Mouse (Mus musculus): Measurements from ENCODE around the gene Prnp. TPM values are rescaled to one million over a fixed set of nuclear protein-coding genes. Genes with fewer than 3 reads are reported as not detected.
A peak's percentile ranks its signal among the peaks of the same experiment; 100 is the strongest.

The Prnp gene
- 2.1 and 2.2 TPM in 2 replicates for total RNA-seq (2017)

- peak; percentile 90 for ATAC-seq (ENCODE audit: extremely low read depth, insufficient number of reproducible peaks, low FRiP score, poor library complexity, severe bottlenecking)
Observed at GRCm38 (mm10) chr2:131909683-131910572, at the start of gene Prnp, which contains the start of gene Prn. TSS of gene Prnp (plus strand) at chr2:131909928. TSS of gene Prn (plus strand) at chr2:131909957.

DNA sequence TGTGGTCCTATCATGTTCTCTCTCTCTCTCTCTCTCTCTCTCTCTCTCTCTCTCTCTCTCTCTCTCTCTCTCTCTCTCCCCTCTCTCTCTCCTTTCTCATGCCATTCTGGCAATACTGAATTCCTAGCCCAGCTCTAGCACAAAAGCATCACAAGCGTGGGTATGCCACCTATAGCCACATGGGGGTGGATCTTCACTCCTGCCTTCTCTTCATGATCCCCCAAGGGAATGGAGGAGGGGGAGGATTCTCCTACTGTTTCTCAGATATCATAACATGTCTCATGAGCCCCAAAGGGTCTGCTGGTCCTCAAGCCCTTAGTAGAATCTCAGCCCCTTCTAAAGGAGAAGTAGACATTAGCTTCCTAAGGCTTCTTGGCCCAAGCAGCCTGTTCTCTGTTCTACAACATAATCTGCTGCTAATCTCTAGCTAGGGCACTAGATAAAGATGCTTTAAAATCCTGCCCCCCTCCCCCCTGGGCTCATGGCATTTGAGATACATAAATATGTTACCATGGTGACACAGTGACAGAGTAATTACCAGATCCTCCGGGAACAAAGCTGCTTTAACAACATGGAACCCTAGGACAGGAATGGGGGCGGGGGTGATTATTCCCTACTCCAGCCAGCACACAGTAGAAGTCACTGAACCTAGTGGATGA lies 47.0 kb upstream of the Prnp start:
- ATAC-seq (ENCODE audit: extremely low read depth, insufficient number of reproducible peaks, low FRiP score, poor library complexity, severe bottlenecking) = no peak

DNA sequence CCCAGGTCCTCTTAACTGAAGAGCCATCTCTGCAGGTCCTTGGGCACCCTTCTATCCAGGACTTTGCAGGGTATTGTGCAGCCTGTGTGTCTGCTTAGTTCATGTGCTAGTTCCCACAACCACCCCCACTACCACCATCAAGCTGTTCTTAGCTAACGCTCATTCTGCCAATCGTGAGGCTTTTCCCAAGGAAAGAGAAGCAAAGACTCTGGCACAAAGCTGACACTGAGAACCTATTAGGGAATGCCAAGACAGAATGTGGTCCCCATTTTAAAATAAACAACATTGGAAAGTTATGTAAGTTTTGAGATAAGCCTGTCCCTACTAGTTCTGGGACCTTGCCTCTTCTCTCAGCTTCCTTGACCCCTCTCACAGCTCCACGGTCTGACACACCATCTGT lies 46.3 kb upstream of the Prnp start:
- no peak for ATAC-seq (ENCODE audit: extremely low read depth, insufficient number of reproducible peaks, low FRiP score, poor library complexity, severe bottlenecking)

GRCm38 (mm10) chr2:131864262-131864796 lies 45.4 kb upstream of the Prnp start:
- ATAC-seq (ENCODE audit: extremely low read depth, insufficient number of reproducible peaks, low FRiP score, poor library complexity, severe bottlenecking) = no peak

DNA sequence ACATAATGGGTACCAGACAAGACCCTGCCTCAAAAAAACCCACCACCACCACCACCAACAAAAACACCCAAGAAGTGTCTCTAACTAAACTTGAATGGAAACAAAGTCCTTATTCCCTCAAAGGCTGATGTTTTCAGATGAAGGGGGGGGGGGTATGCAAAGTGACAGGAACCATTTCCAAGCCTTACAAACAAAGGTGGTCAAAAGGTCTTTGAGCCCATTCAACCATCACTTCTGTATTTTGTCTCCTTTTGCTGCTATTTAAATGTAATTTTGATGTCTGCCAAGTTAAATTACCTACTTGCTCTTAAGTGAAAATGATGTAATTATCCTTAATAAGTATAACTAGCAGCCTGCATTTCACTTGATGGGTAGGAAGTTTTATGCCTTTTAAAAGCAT lies 43.1 kb upstream of the Prnp start:
- no peak for ATAC-seq (ENCODE audit: extremely low read depth, insufficient number of reproducible peaks, low FRiP score, poor library complexity, severe bottlenecking)

- no peak for ATAC-seq (ENCODE audit: extremely low read depth, insufficient number of reproducible peaks, low FRiP score, poor library complexity, severe bottlenecking)
Observed at GRCm38 (mm10) chr2:131868983-131869382, 40.7 kb upstream of the Prnp start.

GRCm38 (mm10) chr2:131873376-131873775 lies 36.4 kb upstream of the Prnp start:
- ATAC-seq (ENCODE audit: extremely low read depth, insufficient number of reproducible peaks, low FRiP score, poor library complexity, severe bottlenecking) = no peak

DNA sequence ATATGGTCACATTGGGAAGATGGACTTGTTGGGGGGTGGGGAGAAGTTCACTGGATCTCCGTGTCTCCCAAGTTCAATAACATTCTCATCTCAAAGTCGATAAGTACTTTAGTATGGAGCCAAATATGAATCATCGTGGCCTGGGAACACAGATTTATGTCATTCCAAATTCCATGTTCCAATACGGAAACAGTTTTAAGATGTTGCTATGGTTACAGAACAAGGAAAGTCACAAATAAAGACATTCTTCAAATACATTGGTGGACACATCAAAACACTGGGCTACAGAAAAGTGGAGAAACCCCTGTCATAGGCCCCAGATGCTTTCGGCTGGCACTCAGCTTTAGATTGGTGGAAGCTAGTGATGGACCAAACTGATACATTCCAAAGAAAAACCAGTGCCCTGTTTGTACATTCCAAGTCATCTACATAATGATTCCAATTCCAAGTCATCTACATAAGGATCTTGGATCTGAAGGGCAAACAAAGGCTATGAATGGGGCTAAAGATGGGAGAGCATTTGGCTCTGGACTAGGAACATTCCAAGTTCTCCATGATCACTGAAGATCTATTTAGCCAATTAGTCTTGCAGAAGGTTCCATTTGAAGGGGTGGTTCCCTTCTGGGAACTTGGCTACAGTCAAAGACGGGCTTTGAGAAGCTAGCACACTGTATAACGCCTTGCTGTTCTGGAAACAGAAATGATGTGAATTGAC lies 33.0 kb upstream of the Prnp start:
- ATAC-seq (ENCODE audit: extremely low read depth, insufficient number of reproducible peaks, low FRiP score, poor library complexity, severe bottlenecking) = no peak

DNA sequence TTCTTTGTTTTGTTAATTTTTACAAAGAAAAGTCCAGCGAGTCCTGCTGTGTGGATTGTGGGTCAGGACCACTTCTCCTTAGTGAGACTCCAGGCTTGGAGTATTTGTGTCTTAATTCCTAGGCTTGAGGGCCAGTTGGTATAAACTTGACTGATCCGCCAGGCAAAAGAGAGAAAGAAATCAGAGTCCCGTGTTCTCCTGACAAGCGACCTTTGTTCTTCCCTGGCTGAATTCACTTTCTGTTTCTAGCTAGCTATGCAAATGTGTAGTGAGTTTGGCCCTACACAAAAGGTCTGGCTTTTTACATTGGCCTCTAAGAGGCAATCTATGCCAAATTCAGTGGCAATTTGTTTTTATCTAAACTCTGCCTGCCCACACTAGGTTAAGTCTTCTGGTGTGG lies 28.0 kb upstream of the Prnp start:
- no peak for ATAC-seq (ENCODE audit: extremely low read depth, insufficient number of reproducible peaks, low FRiP score, poor library complexity, severe bottlenecking)

- no peak for ATAC-seq (ENCODE audit: extremely low read depth, insufficient number of reproducible peaks, low FRiP score, poor library complexity, severe bottlenecking)
Observed at GRCm38 (mm10) chr2:131883136-131883535, 26.6 kb upstream of the Prnp start.

- ATAC-seq (ENCODE audit: extremely low read depth, insufficient number of reproducible peaks, low FRiP score, poor library complexity, severe bottlenecking) = no peak
Observed at GRCm38 (mm10) chr2:131886503-131887160, 23.1 kb upstream of the Prnp start.

DNA sequence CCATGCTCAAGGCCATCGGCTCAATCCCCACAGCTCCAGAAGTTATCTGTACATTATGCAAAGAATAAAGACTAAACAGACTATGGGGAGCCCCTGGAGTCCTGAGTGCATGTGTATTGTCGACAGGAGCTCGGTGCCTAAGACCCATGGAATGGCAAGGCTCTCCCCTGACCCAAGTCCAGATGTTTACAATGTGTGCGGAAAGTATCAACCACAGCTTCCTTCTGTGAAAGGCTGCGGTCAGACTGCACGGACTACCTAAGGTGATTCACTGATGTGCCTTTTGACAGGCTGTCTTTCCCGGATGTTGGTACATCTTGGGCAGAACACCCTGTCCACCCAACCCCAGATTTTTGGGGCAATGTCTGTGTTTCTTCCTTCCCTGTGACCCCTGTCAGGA lies 21.5 kb upstream of the Prnp start:
- ATAC-seq (ENCODE audit: extremely low read depth, insufficient number of reproducible peaks, low FRiP score, poor library complexity, severe bottlenecking) = peak; percentile 13; the same call in 1 of the 2 replicates

- no peak for ATAC-seq (ENCODE audit: extremely low read depth, insufficient number of reproducible peaks, low FRiP score, poor library complexity, severe bottlenecking)
Observed at GRCm38 (mm10) chr2:131892534-131892933, 17.2 kb upstream of the Prnp start.

- ATAC-seq (ENCODE audit: extremely low read depth, insufficient number of reproducible peaks, low FRiP score, poor library complexity, severe bottlenecking) = no peak
Observed at GRCm38 (mm10) chr2:131895106-131895505, 14.6 kb upstream of the Prnp start.

DNA sequence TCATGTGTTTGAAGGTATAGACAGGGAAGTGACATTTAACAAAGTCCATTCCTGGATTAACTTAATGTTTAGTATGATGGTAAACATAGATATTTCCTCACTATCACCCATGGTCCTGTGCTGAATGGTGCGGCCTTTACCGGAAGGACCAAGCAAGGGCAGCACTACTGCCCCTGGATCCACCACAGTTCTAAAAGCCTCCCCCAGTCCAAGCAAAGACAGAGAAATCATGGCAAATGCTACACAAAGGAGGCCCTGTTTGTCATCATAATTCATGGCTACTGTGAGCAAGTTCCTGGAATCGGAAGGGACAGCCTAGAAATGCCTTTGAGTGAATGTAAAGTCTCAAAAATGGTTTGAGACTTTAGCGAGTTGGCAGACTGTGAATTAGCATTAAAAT lies 13.7 kb upstream of the Prnp start:
- ATAC-seq (ENCODE audit: extremely low read depth, insufficient number of reproducible peaks, low FRiP score, poor library complexity, severe bottlenecking) = no peak

DNA sequence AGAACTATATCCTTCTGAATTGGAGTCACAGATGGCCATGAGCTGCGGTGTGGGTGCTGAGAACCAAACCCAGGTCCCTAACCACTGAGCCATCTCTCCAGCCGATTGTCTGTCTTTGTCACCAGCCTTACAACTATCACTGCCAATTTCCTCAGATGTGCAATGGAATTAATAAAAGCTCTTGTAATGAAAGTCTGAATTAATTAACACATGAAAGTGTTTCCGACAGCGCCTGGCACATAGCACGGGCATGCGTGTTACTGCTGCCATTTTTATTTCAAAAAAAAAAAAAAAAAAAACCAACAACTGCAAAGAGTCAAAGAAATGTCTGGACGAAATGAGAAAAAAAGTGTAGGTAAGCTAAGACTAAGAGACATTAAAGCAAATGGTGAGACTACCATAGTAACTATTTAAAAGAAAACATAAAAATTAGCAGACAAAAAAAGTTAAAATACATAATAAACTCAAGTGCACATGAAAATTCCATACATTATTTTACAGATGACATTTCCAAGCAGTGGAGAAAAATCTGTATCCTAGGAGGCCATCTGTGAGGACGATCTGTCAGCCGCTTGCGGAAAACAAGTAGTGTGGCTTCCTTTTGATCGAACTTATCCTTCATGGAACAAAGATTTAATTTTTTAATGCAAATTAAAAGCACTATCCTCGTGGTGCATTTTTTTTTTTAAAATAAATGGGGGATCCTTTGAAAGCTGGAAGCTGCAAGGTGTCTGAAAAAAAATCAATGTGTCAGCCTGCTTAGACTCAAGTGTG lies 12.2 kb upstream of the Prnp start:
- ATAC-seq (ENCODE audit: extremely low read depth, insufficient number of reproducible peaks, low FRiP score, poor library complexity, severe bottlenecking) = no peak

DNA sequence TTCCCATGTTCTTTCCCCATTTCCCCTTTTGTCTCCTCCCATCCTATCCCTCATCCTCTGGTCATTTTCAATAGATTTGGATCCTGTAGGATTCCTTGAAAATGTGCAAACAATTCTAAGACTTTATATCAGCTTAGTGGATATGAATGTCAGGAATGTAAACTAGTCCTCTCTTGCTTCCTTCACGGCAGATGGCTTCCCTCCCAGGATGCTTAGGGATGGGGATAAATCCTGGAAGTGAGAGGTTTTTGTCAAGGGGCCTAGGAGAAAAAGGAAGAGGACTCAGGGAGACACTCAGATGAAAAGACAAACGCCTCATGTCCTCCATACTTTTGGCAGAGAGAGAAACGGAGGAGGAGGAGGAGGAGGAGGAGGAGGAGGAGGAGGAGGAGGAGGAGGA lies 7.3 kb upstream of the Prnp start:
- ATAC-seq (ENCODE audit: extremely low read depth, insufficient number of reproducible peaks, low FRiP score, poor library complexity, severe bottlenecking) = no peak

- ATAC-seq (ENCODE audit: extremely low read depth, insufficient number of reproducible peaks, low FRiP score, poor library complexity, severe bottlenecking) = no peak
Observed at GRCm38 (mm10) chr2:131902867-131903266, 6.9 kb upstream of the Prnp start.
